Mouse (Mus musculus): Measurements from ENCODE around the gene Cx3cr1.

DNA sequence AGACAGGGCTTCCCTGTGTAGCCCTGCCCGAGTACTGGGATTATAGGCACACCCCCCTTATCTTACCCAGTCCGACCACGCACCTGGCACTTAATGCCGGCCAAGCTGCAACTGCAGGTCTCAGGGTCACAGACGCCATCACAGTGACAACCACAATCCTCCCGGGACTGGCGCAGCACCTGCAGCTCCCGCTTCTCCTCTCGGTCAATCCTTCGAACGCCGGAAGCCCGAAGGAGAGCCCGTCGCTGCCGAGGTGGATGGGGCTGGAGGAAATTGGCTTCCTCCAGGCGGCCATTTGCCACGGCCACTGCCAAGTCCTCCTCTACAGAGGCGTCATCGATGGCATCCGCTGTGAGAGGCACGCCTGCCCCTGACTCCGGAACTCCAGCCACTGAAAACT lies 96.4 kb downstream of the Cx3cr1 start:
- TF ChIP-seq EP300 (optimal IDR thresholded peaks at IDR 0.05): no peak
- TF ChIP-seq CTCF (IDR thresholded peaks at IDR 0.05; ENCODE audit: low read depth): no peak
